Mouse (Mus musculus) adipose tissue, adult 10 weeks (tissue): Measurements from ENCODE around the gene Gpc1. TPM values are rescaled to one million over a fixed set of nuclear protein-coding genes. Genes with fewer than 3 reads are reported as not detected.

ENCODE experiments used
- polyA plus RNA-seq: library from polyadenylated mRNA; stranded (reverse); fragments of 350-450 nt; fragmentation: Illumina TruSeq; extraction: RNeasy Lipid Tissue Mini Kit (QIAGEN cat#74804); gene quantifications from one replicate; pipeline ENCODE4 v1.2.3, GENCODE M21; 2014; ENCODE audit warnings: low read depth, low replicate concordance

Gpc1 gene
- 36.2 TPM for polyA plus RNA-seq

DNA sequence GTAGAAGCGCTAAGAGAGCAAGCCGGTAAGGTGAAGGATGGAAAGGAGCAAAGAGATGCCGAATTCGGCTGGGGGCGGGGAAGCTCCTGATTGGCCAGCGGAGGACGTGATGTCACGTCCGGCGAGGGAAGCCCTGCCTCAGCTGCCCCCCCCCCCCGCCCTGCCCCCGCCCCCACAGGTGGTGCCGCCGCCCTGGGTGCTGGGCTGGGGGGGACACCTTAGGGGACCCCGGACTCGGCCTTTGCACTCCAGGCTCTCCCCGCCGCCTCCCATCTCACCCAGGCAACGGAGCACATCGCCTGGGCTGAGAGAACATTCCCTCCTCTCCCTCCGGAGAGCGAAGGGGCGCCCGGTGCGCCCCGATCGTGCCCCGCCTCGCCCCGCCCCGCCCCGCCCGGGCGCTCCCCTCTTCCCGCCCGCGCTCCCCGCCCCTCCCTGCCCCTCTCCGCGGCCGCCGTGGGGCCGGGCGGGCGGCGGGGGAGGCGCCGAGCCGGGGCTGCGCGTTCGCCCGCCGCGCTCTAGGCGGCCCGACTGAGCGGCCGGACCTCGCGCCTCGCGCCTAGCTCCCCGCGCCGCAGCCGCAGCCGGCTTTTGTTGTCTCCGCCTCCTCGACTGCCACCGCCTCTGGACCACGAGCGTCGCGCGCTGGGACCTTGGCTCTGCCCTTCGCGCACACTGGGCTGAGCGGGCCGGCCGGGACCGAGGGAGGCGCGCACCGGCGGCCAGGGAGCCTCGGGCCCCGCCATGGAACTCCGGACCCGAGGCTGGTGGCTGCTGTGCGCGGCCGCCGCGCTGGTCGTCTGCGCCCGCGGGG lies at the start of gene Gpc1:
Gene Gpc1, plus strand, starts transcription at position 458 of the 814 bp plus-strand sequence.

DNA sequence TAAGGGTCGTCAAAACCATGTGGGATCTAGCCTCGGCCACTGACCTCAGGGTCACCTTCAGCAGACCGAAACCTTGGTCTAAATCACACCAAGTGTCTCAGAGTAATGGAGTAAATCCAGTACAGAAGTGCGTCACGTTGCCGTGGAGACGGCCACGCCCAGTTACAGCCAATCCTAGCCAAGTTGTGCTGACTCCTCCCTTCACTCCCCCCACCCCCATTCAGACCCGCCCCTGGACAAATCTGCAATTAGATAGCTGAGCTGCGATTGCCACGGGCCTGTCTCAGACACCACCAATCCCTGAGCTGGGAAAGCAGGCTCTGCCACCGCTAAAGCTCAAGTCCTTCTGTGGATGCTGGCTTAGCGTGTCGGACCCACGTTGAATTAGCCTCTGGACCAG lies 71.3 kb downstream of the Gpc1 start, which contains the start of gene Ankmy1:
Gene Ankmy1, minus strand, starts transcription at position 121 of the 400 bp plus-strand sequence.

DNA sequence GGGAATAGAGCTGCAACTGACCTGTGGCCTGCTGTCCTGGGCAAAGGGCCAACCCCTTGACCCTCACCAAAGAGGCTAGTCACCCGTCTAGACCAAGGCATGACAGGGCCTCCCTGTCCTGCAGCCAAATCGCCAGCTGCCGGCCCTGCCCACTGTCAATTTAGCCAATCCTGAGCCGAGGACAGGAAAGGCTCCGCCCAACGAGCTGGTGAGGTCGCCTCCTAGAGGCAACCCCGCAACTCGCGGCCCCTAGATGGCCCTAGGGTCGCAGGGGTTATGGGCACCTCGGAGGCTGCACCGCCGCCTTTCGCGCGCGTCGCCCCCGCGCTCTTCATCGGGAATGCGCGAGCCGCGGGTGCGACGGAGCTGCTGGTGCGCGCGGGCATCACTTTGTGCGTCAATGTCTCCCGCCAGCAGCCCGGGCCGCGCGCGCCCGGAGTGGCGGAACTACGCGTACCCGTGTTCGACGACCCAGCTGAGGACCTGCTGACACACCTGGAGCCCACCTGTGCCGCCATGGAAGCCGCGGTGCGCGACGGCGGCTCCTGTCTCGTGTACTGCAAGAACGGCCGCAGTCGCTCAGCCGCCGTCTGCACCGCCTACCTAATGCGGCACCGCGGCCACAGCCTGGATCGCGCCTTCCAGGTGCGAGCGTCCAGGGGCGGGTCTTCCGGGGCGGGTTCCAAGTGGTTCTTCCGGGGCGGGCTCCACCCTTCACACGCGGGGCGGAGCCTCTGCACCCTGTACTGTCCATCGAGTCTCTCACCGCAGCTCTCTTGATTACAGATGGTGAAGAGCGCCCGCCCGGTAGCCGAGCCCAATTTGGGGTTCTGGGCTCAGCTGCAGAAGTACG lies 75.6 kb downstream of the Gpc1 start, which contains the start of gene Dusp28:
Gene Dusp28, plus strand, starts transcription at position 203 of the 853 bp plus-strand sequence.

Other genes with a start within 250 kb of the Gpc1 start
- gene Olfr1412, start 245.9 kb upstream of the Gpc1 start, polyA plus RNA-seq: not detected
- not detected for gene Olfr1411, start 237.2 kb upstream of the Gpc1 start, polyA plus RNA-seq
- gene Olfr1410, start 225.9 kb upstream of the Gpc1 start, polyA plus RNA-seq: not detected
- gene Olfr12, start 213.9 kb upstream of the Gpc1 start, polyA plus RNA-seq: not detected
- 327 TPM for gene Cops9, start 189.7 kb upstream of the Gpc1 start, polyA plus RNA-seq
- not detected for gene Otos, start 182.8 kb upstream of the Gpc1 start, polyA plus RNA-seq
- gene Ankmy1, start 71.3 kb downstream of the Gpc1 start, polyA plus RNA-seq: 3.0 TPM
- 38.3 TPM for gene Dusp28, start 75.3 kb downstream of the Gpc1 start, polyA plus RNA-seq
- 72.2 TPM for gene Rnpepl1, start 79.1 kb downstream of the Gpc1 start, polyA plus RNA-seq
- gene Capn10, start 102.7 kb downstream of the Gpc1 start, polyA plus RNA-seq: 40.5 TPM
- gene Gpr35, start 119.2 kb downstream of the Gpc1 start, polyA plus RNA-seq: 1.6 TPM
- gene Aqp12, start 174.7 kb downstream of the Gpc1 start, polyA plus RNA-seq: not detected